Mouse (Mus musculus): Measurements from ENCODE around the gene Scyl3. TPM values are rescaled to one million over a fixed set of nuclear protein-coding genes. Genes with fewer than 3 reads are reported as not detected.

Scyl3 gene
- polyA plus RNA-seq (2015; fragmentation: Nextera tagmentation; extraction: Ambion mirVana), result 16.2 and 16.3 TPM in 2 replicates

DNA sequence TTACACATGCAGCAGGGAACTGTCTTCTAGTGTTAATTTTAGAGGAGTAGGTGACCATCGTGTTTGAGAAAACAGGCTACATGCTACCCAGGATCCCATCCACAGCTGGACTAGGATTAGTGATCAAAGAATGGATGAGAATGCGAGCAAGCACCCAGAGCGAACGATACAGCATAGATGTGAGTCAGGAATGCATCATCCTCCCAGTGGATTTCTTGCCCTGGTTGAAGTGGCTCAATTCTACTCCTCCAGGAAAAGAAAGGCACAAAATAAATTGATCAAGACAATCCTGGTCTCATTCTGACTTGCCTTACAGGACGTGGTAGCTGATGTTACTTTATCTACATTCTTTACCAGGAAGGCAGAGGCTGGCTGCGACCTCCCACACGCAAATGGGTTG lies at the start of gene Scyl3:
Gene Scyl3 (plus strand): TSS at position 255 of the 400 bp plus-strand sequence.
- H3K9me3 ChIP-seq, result no peaks in the 10 kb centered on the region
- no peak for ATAC-seq (ENCODE audit: borderline replicate concordance, extremely low read depth, low FRiP score, low TSS enrichment)
- peak within 1 kb of the TSS; percentile 91 for H3K4me3 ChIP-seq
- H3K36me3 ChIP-seq, result peaks cover 4% of the 10 kb centered on the region; the same call in 1 of the 2 replicates
- peak within 1 kb of the TSS; percentile 92 for H3K9ac ChIP-seq
- 62% methylated on average over 7 of the region's 7 CpGs for WGBS
- peaks cover 21% of the 10 kb centered on the region for H3K4me1 ChIP-seq
- peak within 1 kb of the TSS; percentile 78 for H3K27ac ChIP-seq
- H3K27me3 ChIP-seq, result no peaks in the 10 kb centered on the region; the same call in 1 of the 2 replicates
- H3K4me2 ChIP-seq, result peak within 1 kb of the TSS; percentile 78

DNA sequence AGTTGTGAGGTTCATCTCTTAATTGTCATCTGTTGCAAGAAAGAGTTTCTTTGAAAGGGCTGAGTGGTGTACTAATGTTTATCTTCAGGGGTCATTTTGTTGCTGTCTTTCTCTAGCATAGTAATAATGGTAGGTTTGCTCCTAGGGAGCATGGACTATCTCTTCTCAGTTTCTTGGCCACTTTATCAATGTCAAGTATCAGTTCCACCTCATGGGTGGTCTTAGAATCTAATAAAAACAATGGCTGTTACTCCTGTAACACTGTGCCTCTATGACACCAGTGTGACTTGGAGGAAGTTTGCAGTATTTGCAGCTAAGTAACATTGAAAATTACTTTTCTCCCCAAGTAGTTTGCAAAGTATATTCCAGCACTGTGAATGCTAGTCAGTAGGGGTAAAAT lies 39.3 kb upstream of the Scyl3 start:
- ATAC-seq (ENCODE audit: borderline replicate concordance, extremely low read depth, low FRiP score, low TSS enrichment), result no peak
- no peak overlapping the region for H3K9ac ChIP-seq
- no peaks in the 10 kb centered on the region for H3K27me3 ChIP-seq
- H3K4me3 ChIP-seq, result no peak overlapping the region
- no peaks in the 10 kb centered on the region for H3K36me3 ChIP-seq
- no peak overlapping the region for H3K4me2 ChIP-seq
- no peaks in the 10 kb centered on the region for H3K4me1 ChIP-seq
- no peak overlapping the region for H3K27ac ChIP-seq
- no peaks in the 10 kb centered on the region for H3K9me3 ChIP-seq

DNA sequence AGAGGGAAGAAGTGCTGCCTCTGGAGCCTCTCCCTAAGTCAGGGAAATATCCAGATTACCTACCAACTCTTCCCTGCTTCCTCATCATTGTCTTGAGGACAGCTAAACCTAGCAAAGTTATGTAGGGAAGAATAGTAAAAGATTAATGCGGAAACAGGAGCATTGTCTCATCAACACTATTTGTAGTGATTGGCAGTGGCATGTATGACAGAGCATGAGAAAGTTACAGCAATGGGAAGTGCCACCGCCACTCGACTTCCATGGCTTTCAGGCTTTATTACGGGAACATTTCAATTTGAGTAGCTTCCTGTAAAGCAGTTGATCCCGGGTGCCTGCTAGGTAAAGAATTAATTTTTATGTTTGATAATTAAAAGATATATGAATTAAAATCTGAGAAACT lies 35.6 kb upstream of the Scyl3 start:
- no peak for ATAC-seq (ENCODE audit: borderline replicate concordance, extremely low read depth, low FRiP score, low TSS enrichment)
- no peak overlapping the region for H3K27ac ChIP-seq
- H3K36me3 ChIP-seq, result no peaks in the 10 kb centered on the region
- H3K9ac ChIP-seq, result no peak overlapping the region
- WGBS, result 90% methylated on average over 5 of the region's 5 CpGs
- no peak overlapping the region for H3K4me2 ChIP-seq
- no peak overlapping the region for H3K4me3 ChIP-seq
- H3K9me3 ChIP-seq, result no peaks in the 10 kb centered on the region
- H3K27me3 ChIP-seq, result no peaks in the 10 kb centered on the region
- H3K4me1 ChIP-seq, result peaks cover 5% of the 10 kb centered on the region; the same call in 1 of the 2 replicates

DNA sequence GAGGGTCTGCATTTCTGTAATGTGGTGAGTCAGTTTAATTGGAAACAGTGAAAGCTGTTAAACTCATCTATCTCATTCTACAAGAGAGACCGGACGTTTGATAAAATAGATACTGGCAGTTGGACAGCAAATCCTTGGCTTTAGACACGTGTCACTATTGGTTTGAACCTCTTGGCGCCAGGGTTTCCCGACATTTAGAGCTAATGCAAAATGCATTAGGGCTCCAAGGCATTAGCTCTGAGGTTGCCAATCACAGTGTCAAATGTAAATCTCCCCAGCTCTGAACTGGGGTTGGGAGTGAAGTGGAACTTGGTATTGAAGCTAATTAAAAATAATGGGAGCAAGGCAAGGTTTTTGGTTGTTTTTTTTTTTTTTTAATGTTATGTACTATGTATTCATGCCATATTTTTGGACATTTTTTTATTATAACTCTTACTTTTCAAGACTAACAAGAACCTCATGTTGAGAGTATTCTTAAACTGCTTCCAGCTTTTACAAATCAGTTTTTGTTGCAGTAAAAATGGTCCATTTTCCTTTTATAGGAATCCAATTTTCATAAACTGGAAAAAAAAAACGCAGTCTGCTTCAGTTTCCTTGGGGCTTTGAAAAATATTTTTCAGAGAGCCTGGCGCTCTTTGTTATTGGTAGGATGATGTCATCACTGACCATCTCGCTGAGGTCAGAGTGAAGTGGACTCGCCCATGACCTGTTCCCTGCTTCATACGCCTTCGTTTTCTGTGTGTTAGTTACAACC lies 34.9 kb upstream of the Scyl3 start:
- Histone ChIP-seq H3K27me3 (no peaks in the 10 kb centered on the region), H3K27ac (no peak overlapping the region)
- WGBS, result 72% methylated on average over 11 of the region's 11 CpGs

DNA sequence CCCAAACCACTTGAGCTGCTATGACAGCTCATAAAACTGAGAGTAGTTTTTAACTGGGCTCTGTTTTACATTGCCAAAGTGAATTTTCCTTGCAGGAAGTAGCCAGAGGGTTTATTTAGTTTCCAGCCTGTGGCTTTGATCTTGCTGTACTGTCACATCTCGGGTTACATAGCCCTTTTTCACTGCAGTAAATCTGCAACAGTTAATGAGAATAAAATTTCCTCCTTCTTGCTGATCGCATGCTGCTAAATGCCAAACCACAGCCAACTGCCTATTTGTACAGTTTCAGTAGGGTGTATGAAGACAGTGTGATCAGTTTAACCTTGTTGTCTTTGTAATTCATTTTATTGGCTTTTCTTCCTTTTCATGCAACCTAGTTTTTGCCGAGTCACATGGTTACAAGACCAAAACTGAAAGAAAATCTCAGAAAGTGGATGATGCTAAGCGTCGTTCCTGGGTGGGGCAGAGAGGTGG lies 30.6 kb upstream of the Scyl3 start:
- no peaks in the 10 kb centered on the region for H3K27me3 ChIP-seq
- H3K4me3 ChIP-seq, result no peak overlapping the region
- peaks cover 8% of the 10 kb centered on the region; the same call in 1 of the 2 replicates for H3K4me1 ChIP-seq
- no peaks in the 10 kb centered on the region for H3K36me3 ChIP-seq
- H3K4me2 ChIP-seq, result no peak overlapping the region
- no peak overlapping the region for H3K27ac ChIP-seq
- peak; percentile 72; the same call in 1 of the 2 replicates for ATAC-seq (ENCODE audit: borderline replicate concordance, extremely low read depth, low FRiP score, low TSS enrichment)
- WGBS, result 33% methylated on average over 5 of the region's 5 CpGs
- H3K9me3 ChIP-seq, result no peaks in the 10 kb centered on the region
- no peak overlapping the region for H3K9ac ChIP-seq

More for the DNA sequence above, 34.9 kb upstream of the Scyl3 start:
- Histone ChIP-seq H3K4me3 (no peak overlapping the region), H3K4me1 (peaks cover 8% of the 10 kb centered on the region; the same call in 1 of the 2 replicates), H3K9me3 (no peaks in the 10 kb centered on the region), H3K9ac (no peak overlapping the region), H3K4me2 (no peak overlapping the region), H3K36me3 (no peaks in the 10 kb centered on the region)
- ATAC-seq (ENCODE audit: borderline replicate concordance, extremely low read depth, low FRiP score, low TSS enrichment), result no peak

DNA sequence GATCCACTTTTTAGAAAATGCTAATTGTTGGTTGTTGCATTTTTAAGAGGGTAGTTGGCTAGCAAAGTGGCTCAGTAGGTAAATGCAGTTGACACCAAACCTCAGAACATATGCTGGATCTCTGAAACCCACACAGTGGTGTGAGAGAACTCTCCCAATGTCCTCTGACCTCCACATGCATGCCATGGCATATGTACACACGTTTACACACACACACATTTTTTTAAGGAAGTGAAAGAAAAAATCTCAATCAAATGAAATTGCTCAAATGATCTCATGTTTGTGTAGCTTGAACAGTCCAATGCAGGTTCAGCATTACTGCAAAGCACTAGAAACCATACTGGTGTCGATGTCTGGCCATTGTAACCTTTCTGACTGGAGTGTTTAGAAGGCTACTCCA lies 29.3 kb upstream of the Scyl3 start:
- H3K4me2 ChIP-seq, result no peak overlapping the region
- H3K36me3 ChIP-seq, result no peaks in the 10 kb centered on the region
- no peak for ATAC-seq (ENCODE audit: borderline replicate concordance, extremely low read depth, low FRiP score, low TSS enrichment)
- no peak overlapping the region for H3K27ac ChIP-seq
- H3K4me3 ChIP-seq, result no peak overlapping the region
- peaks cover 8% of the 10 kb centered on the region; the same call in 1 of the 2 replicates for H3K4me1 ChIP-seq
- no peaks in the 10 kb centered on the region for H3K9me3 ChIP-seq
- H3K27me3 ChIP-seq, result no peaks in the 10 kb centered on the region
- H3K9ac ChIP-seq, result no peak overlapping the region
- WGBS, result 86% methylated on average over 2 of the region's 2 CpGs

DNA sequence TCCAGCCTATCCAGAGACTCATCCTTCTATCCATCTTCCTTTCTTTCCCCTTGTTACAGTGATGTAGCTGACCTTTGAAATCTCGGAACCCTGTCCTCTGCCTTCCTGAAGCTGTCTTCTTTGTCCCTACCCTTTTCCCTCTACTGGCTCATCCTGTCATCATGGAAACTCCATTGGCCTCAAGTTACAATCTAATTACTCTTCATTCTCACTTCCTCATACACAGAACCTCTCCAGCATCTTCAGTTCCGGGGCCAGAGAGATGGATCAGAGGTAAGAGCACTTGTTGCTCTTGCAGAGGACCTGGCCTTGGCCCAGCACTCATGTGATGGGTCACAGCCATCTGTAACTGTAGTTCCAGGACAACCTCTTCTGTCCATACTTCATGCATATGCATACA lies 28.7 kb upstream of the Scyl3 start:
- no peak for ATAC-seq (ENCODE audit: borderline replicate concordance, extremely low read depth, low FRiP score, low TSS enrichment)
- WGBS, result 73% methylated on average over 2 of the region's 2 CpGs
- no peaks in the 10 kb centered on the region for H3K27me3 ChIP-seq
- H3K4me1 ChIP-seq, result peaks cover 8% of the 10 kb centered on the region; the same call in 1 of the 2 replicates
- H3K27ac ChIP-seq, result no peak overlapping the region
- no peak overlapping the region for H3K9ac ChIP-seq
- no peak overlapping the region for H3K4me2 ChIP-seq
- H3K36me3 ChIP-seq, result no peaks in the 10 kb centered on the region
- no peak overlapping the region for H3K4me3 ChIP-seq
- H3K9me3 ChIP-seq, result no peaks in the 10 kb centered on the region

DNA sequence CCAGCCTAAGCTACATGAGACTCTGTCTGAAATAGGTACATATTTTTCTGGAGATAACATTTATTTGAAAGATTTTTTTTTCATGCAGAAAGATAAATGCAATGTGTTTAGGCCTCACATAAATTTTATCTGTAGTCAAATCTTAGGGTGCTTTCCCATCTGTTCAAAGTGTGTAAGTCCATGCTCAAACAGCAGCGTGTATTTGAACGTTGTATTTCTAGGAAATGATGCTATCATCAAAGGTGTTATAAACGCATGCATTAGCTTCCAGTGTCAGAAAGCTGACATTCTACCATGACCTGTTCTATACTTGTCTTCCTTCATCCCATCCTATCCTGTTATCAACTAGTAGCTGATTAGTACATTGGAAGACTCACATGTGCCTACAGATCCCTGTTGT lies 25.5 kb upstream of the Scyl3 start:
- H3K27me3 ChIP-seq, result no peaks in the 10 kb centered on the region
- H3K4me1 ChIP-seq, result peaks cover 4% of the 10 kb centered on the region; the same call in 1 of the 2 replicates
- no peaks in the 10 kb centered on the region for H3K9me3 ChIP-seq
- no peak overlapping the region for H3K4me3 ChIP-seq
- no peak overlapping the region for H3K4me2 ChIP-seq
- no peak overlapping the region for H3K9ac ChIP-seq
- no peak for ATAC-seq (ENCODE audit: borderline replicate concordance, extremely low read depth, low FRiP score, low TSS enrichment)
- WGBS, result 61% methylated on average over 3 of the region's 3 CpGs
- no peaks in the 10 kb centered on the region for H3K36me3 ChIP-seq
- no peak overlapping the region for H3K27ac ChIP-seq

DNA sequence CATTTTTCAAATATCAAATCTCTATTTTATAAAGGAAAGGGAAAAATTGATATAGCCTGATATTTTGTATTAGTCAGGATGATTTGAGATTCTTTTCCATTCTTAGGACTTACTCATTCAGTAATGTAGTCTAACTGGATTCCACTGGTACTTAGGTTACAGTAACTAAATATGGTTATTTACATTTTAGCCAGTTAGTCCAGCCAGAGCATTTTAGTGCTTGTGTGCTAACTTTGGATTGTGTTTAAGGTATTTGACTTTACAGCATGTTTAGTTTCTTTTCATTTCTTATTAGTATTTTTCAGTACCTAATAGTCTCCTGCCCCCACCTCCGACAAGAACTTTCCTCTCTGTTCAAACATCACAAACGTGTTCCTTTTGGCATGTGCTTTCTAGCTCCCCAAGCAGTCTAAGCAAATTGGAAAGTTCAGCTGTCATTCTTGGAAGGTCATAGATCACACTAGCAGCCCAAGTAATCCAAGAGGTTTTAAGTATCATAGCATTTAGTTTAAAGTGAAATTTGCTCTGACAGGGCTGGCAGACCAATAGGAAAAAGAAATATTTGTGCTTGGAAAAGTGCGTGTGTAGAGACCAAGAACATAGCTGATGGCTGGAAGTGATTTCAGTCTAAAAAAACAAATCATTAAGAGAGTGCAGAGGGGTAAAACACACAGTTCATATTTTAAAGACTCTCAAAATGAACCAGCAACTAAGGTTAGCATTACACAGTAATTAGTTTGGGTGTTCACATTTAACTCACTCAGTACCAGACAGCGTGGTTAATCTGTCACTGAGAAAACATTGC lies 21.7 kb upstream of the Scyl3 start:
- no peak overlapping the region for H3K9ac ChIP-seq
- peak; percentile 31; the same call in 1 of the 2 replicates for ATAC-seq (ENCODE audit: borderline replicate concordance, extremely low read depth, low FRiP score, low TSS enrichment)
- H3K36me3 ChIP-seq, result no peaks in the 10 kb centered on the region
- no peaks in the 10 kb centered on the region for H3K9me3 ChIP-seq
- H3K4me1 ChIP-seq, result peaks cover 3% of the 10 kb centered on the region; the same call in 1 of the 2 replicates
- WGBS, result 30% methylated on average over 4 of the region's 4 CpGs
- no peak overlapping the region for H3K4me2 ChIP-seq
- H3K4me3 ChIP-seq, result no peak overlapping the region
- no peaks in the 10 kb centered on the region for H3K27me3 ChIP-seq
- H3K27ac ChIP-seq, result peak overlapping the region; percentile 54

DNA sequence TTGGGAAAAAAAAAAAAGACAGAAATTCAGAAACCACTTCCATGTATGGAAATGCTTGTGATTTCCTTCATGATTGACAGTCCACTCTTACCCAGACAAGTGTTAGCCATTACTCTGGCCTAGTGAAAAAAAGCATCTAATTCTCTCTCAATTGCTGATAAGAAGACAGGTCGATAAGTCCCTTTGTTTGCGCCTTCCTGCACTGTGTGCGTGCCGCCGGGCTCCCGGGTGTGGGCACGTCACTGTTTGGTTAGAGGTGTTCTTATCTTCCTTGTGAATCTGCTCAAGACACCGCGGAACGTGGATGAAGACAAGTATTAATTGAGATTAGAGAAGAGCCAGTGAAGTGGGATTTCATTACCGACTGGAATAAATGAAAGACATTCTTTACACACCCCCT lies 20.5 kb upstream of the Scyl3 start:
- H3K4me2 ChIP-seq, result no peak overlapping the region
- no peak overlapping the region for H3K4me3 ChIP-seq
- H3K36me3 ChIP-seq, result no peaks in the 10 kb centered on the region
- H3K9ac ChIP-seq, result no peak overlapping the region
- H3K27me3 ChIP-seq, result no peaks in the 10 kb centered on the region
- no peak overlapping the region for H3K27ac ChIP-seq
- peaks cover 3% of the 10 kb centered on the region; the same call in 1 of the 2 replicates for H3K4me1 ChIP-seq
- no peak for ATAC-seq (ENCODE audit: borderline replicate concordance, extremely low read depth, low FRiP score, low TSS enrichment)
- no peaks in the 10 kb centered on the region for H3K9me3 ChIP-seq
- WGBS, result 32% methylated on average over 11 of the region's 11 CpGs

DNA sequence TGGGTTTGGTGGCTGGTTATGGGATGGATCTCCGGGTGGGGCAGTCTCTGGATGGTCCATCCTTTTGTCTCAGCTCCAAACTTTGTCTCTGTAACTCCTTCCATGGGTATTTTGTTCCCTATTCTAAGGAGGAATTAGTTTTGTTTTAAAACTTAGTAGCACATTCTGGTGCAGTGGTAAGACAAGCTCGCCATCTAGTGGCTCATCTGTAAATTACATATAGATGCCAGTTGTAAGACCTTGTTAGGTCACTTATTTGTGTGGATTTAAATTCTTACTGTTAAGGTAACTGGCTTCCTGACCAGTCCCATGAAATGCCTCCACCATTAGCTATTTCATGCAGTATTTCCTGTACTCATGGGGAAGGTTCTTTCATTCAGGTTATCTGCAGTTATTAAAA lies 18.6 kb upstream of the Scyl3 start:
- no peak overlapping the region for H3K4me3 ChIP-seq
- no peaks in the 10 kb centered on the region for H3K9me3 ChIP-seq
- no peaks in the 10 kb centered on the region for H3K36me3 ChIP-seq
- WGBS, result 4% methylated on average over 2 of the region's 2 CpGs
- no peaks in the 10 kb centered on the region for H3K27me3 ChIP-seq
- H3K27ac ChIP-seq, result no peak overlapping the region
- peaks cover 3% of the 10 kb centered on the region; the same call in 1 of the 2 replicates for H3K4me1 ChIP-seq
- no peak for ATAC-seq (ENCODE audit: borderline replicate concordance, extremely low read depth, low FRiP score, low TSS enrichment)
- no peak overlapping the region for H3K4me2 ChIP-seq
- no peak overlapping the region for H3K9ac ChIP-seq

DNA sequence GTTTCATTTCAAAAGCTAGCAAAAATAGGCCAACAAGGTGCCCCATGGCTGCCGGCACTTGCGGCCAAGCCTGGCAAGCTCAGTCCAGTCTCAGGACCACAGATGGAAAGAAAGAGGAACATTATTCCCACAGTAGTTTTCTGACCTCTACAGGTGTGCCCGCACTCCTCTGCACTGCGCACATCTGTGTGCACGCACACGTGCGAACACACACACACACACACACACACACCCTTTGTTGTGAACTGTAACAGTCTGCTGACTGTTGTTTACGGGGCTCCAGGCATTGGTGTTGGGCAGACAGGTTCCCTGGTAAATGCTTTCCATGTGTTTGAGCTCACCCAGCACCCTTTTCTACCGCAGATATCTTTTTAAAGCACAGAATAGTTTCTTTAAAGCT lies 18.1 kb upstream of the Scyl3 start:
- 93% methylated on average over 9 of the region's 9 CpGs for WGBS
- Histone ChIP-seq H3K36me3 (no peaks in the 10 kb centered on the region), H3K27ac (no peak overlapping the region), H3K9ac (no peak overlapping the region), H3K27me3 (no peaks in the 10 kb centered on the region), H3K4me3 (no peak overlapping the region), H3K4me1 (peaks cover 3% of the 10 kb centered on the region; the same call in 1 of the 2 replicates), H3K4me2 (no peak overlapping the region), H3K9me3 (no peaks in the 10 kb centered on the region)
- no peak for ATAC-seq (ENCODE audit: borderline replicate concordance, extremely low read depth, low FRiP score, low TSS enrichment)
